Mouse (Mus musculus) forebrain, embryonic 14.5 days (tissue): ENCODE measurements at regions not wholly inside any gene's neighbourhood (a gene's known extent, or its start where the extent isn't known, plus 50 kb on each side); places are given as distances from the start of the nearest gene placed in this dataset.
A peak's percentile ranks its signal among the peaks of the same experiment; 100 is the strongest.

Source experiments
- ATAC-seq: fragments of 200-750 bp; cut with Nextera tagmentation; 2 replicates; pipeline ENCODE4 v1.8.0; 2017; ENCODE audit warnings: mild to moderate bottlenecking, moderate library complexity
- DNase-seq: peaks from one replicate; pipeline ENCODE4 v3.0.0-alpha.2; 2015; ENCODE audit warnings: low spot score
- H3K27ac ChIP-seq: fragments of 300-500 bp; sonication (generic); 2 replicates; pipeline ENCODE4 v1.5.1; 2014; ENCODE audit warnings: low read depth, mild to moderate bottlenecking, control low read depth, low read length, moderate library complexity
- H3K27me3 ChIP-seq: fragments of 300-500 bp; sonication (generic); replicated peaks from 2 replicates; pipeline ENCODE4 v1.6.1; 2014; ENCODE audit warnings: low read length, control low read depth, mixed read lengths; ENCODE audit not compliant: control insufficient read depth, insufficient read depth
- H3K36me3 ChIP-seq: fragments of 300-500 bp; sonication (generic); 2 replicates; pipeline ENCODE4 v1.6.1; 2014; ENCODE audit warnings: low read length, control low read depth; ENCODE audit not compliant: control insufficient read depth, insufficient read depth
- H3K4me1 ChIP-seq: fragments of 300-500 bp; sonication (generic); 2 replicates; pipeline ENCODE4 v1.6.1; 2014; ENCODE audit warnings: antibody characterized with exemption, low read length, control low read depth; ENCODE audit not compliant: control insufficient read depth, insufficient read depth
- H3K4me2 ChIP-seq: fragments of 300-500 bp; sonication (generic); 2 replicates; pipeline ENCODE4 v1.6.1; 2014; ENCODE audit warnings: mild to moderate bottlenecking, control low read depth, low read length
- H3K4me3 ChIP-seq: fragments of 300-500 bp; sonication (generic); 2 replicates; pipeline ENCODE4 v1.5.1; 2014; ENCODE audit warnings: low read depth, low read length, control low read depth
- H3K9ac ChIP-seq: fragments of 300-500 bp; sonication (generic); 2 replicates; pipeline ENCODE4 v1.6.1; 2014; ENCODE audit warnings: mild to moderate bottlenecking, low read length, control low read depth, moderate library complexity
- H3K9me3 ChIP-seq: fragments of 300-500 bp; sonication (generic); replicated peaks from 2 replicates; pipeline ENCODE4 v1.6.1; 2016; ENCODE audit warnings: low read length, control low read depth, mixed read lengths; ENCODE audit not compliant: control insufficient read depth
- WGBS: fragments of 180-500 bp; shearing (Covaris S2); extraction: QIAGEN DNeasy Blood & Tissue Kit; methylation state at CpG from one replicate; pipeline ENCODE4 v1.1.7; 2014; 5-methylcytosine and 5-hydroxymethylcytosine counted together

GRCm38 (mm10) chr12:71538691-71539090 lies 229.0 kb downstream of the Dact1 start:
- H3K4me1 ChIP-seq: peaks cover 7% of the 10 kb centered on the region
- H3K27ac ChIP-seq: no peak overlapping the region
- ATAC-seq (no peak), DNase-seq (no peak)
- no peak overlapping the region for H3K4me2 ChIP-seq
- H3K4me3 ChIP-seq: no peak overlapping the region
- H3K9me3 ChIP-seq: no peaks in the 10 kb centered on the region
- WGBS: 73% methylated on average over 7 of the region's 7 CpGs
- no peaks in the 10 kb centered on the region for H3K36me3 ChIP-seq
- H3K9ac ChIP-seq: no peak overlapping the region
- H3K27me3 ChIP-seq: no peaks in the 10 kb centered on the region

- Histone ChIP-seq H3K4me3 (no peak overlapping the region), H3K27me3 (no peaks in the 10 kb centered on the region), H3K27ac (no peak overlapping the region), H3K36me3 (no peaks in the 10 kb centered on the region), H3K9ac (no peak overlapping the region), H3K9me3 (no peaks in the 10 kb centered on the region), H3K4me1 (peaks cover 6% of the 10 kb centered on the region), H3K4me2 (no peak overlapping the region)
- DNase-seq (no peak), ATAC-seq (no peak)
- WGBS: 83% methylated on average over 11 of the region's 11 CpGs
Observed at GRCm38 (mm10) chr12:71540279-71540678, 230.6 kb downstream of the Dact1 start.

GRCm38 (mm10) chr12:71541961-71542360 lies 232.3 kb downstream of the Dact1 start:
- Histone ChIP-seq H3K27me3 (no peaks in the 10 kb centered on the region), H3K4me1 (peaks cover 6% of the 10 kb centered on the region), H3K27ac (no peak overlapping the region), H3K36me3 (no peaks in the 10 kb centered on the region), H3K4me2 (no peak overlapping the region), H3K9me3 (no peaks in the 10 kb centered on the region), H3K9ac (no peak overlapping the region), H3K4me3 (no peak overlapping the region)
- no peak for ATAC-seq
- WGBS: 75% methylated on average over 2 of the region's 2 CpGs
- DNase-seq: no peak

GRCm38 (mm10) chr12:71543571-71544119 lies 234.0 kb downstream of the Dact1 start:
- H3K4me1 ChIP-seq: peaks cover 6% of the 10 kb centered on the region
- peak; percentile 52 for DNase-seq
- no peaks in the 10 kb centered on the region for H3K27me3 ChIP-seq
- H3K27ac ChIP-seq: no peak overlapping the region
- no peak overlapping the region for H3K9ac ChIP-seq
- 75% methylated on average over 7 of the region's 7 CpGs for WGBS
- no peaks in the 10 kb centered on the region for H3K9me3 ChIP-seq
- no peak for ATAC-seq
- no peaks in the 10 kb centered on the region for H3K36me3 ChIP-seq
- H3K4me3 ChIP-seq: no peak overlapping the region
- H3K4me2 ChIP-seq: no peak overlapping the region

- DNase-seq: no peak
- no peak for ATAC-seq
- H3K9ac ChIP-seq: no peak overlapping the region
- no peaks in the 10 kb centered on the region for H3K9me3 ChIP-seq
- no peaks in the 10 kb centered on the region for H3K27me3 ChIP-seq
- peaks cover 10% of the 10 kb centered on the region for H3K4me1 ChIP-seq
- 80% methylated on average over 8 of the region's 8 CpGs for WGBS
- H3K4me3 ChIP-seq: no peak overlapping the region
- H3K27ac ChIP-seq: no peak overlapping the region
- H3K4me2 ChIP-seq: no peak overlapping the region
- H3K36me3 ChIP-seq: no peaks in the 10 kb centered on the region
Observed at GRCm38 (mm10) chr12:71544401-71545159, 234.9 kb downstream of the Dact1 start.

- no peak overlapping the region for H3K4me2 ChIP-seq
- no peak overlapping the region for H3K4me3 ChIP-seq
- DNase-seq (no peak), ATAC-seq (no peak)
- H3K36me3 ChIP-seq: no peaks in the 10 kb centered on the region
- H3K9ac ChIP-seq: no peak overlapping the region
- no peaks in the 10 kb centered on the region for H3K9me3 ChIP-seq
- WGBS: 90% methylated on average over 9 of the region's 9 CpGs
- H3K4me1 ChIP-seq: peaks cover 13% of the 10 kb centered on the region
- no peak overlapping the region for H3K27ac ChIP-seq
- H3K27me3 ChIP-seq: no peaks in the 10 kb centered on the region
Observed at GRCm38 (mm10) chr12:71546523-71547265, 237.0 kb downstream of the Dact1 start.

- peak; percentile 72 for DNase-seq
- Histone ChIP-seq H3K4me3 (no peak overlapping the region), H3K4me1 (0 out of 2 replicates have a peak, but pooled peaks cover 7% of the 10 kb centered on the region), H3K27ac (no peak overlapping the region), H3K36me3 (no peaks in the 10 kb centered on the region), H3K4me2 (no peak overlapping the region), H3K9me3 (no peaks in the 10 kb centered on the region), H3K27me3 (no peaks in the 10 kb centered on the region), H3K9ac (no peak overlapping the region)
- 38% methylated on average over 6 of the region's 6 CpGs for WGBS
- no peak for ATAC-seq
Observed at GRCm38 (mm10) chr12:71549336-71549735, 239.7 kb downstream of the Dact1 start.

GRCm38 (mm10) chr12:71554212-71554611 lies 244.5 kb downstream of the Dact1 start:
- H3K27ac ChIP-seq: no peak overlapping the region
- H3K9ac ChIP-seq: no peak overlapping the region
- H3K36me3 ChIP-seq: no peaks in the 10 kb centered on the region
- no peak overlapping the region for H3K4me3 ChIP-seq
- H3K9me3 ChIP-seq: no peaks in the 10 kb centered on the region
- ATAC-seq: no peak
- no peak overlapping the region for H3K4me2 ChIP-seq
- 0 out of 2 replicates have a peak, but pooled peaks cover 6% of the 10 kb centered on the region for H3K4me1 ChIP-seq
- 67% methylated on average over 2 of the region's 2 CpGs for WGBS
- no peaks in the 10 kb centered on the region for H3K27me3 ChIP-seq
- no peak for DNase-seq

- Histone ChIP-seq H3K36me3 (no peaks in the 10 kb centered on the region), H3K27me3 (no peaks in the 10 kb centered on the region), H3K9ac (no peak overlapping the region), H3K4me2 (no peak overlapping the region), H3K9me3 (no peaks in the 10 kb centered on the region), H3K4me1 (peaks cover 9% of the 10 kb centered on the region), H3K4me3 (no peak overlapping the region), H3K27ac (peak overlapping the region; percentile 55)
- WGBS: 31% methylated on average over 7 of the region's 7 CpGs
- DNase-seq (peak; percentile 53), ATAC-seq (0 out of 2 replicates have a peak, but pooled peaks have one; percentile 40)
Observed at GRCm38 (mm10) chr12:71561259-71561658, 251.6 kb downstream of the Dact1 start.
